Mouse (Mus musculus): Measurements from ENCODE around the gene Gm4303.
A peak's percentile ranks its signal among the peaks of the same experiment; 100 is the strongest.
"Not testable (repeated sequence)": the region's sequence is repeated elsewhere in the genome, so short reads cannot be mapped to it uniquely, and the experiment has no call there.

The Gm4303 gene

GRCm38 (mm10) chr10:100345672-100346071, at the start of gene Gm4303:
Gene Gm4303 (plus strand): TSS chr10:100345972.
- DNase-seq (ENCODE audit: low spot score in 2 of 2) = not testable (repeated sequence)

- DNase-seq (ENCODE audit: low spot score in 2 of 2) = no peak
Observed at GRCm38 (mm10) chr10:100296105-100296504, 49.7 kb upstream of the Gm4303 start.

- DNase-seq (ENCODE audit: low spot score in 2 of 2) = not testable (repeated sequence)
Observed at GRCm38 (mm10) chr10:100300106-100300505, 45.7 kb upstream of the Gm4303 start.

GRCm38 (mm10) chr10:100335376-100335775, 10.4 kb upstream of the Gm4303 start, which contains the start of gene Gm4301:
Gene Gm4301 (plus strand): TSS chr10:100335676.
- DNase-seq (ENCODE audit: low spot score in 2 of 2) = not testable (repeated sequence)

- not testable (repeated sequence) for DNase-seq (ENCODE audit: low spot score in 2 of 2)
Observed at GRCm38 (mm10) chr10:100340536-100340935, 5.2 kb upstream of the Gm4303 start, which contains the start of gene Gm4302. Gene Gm4302 (plus strand): TSS chr10:100340836.

GRCm38 (mm10) chr10:100350793-100351192, 5.0 kb downstream of the Gm4303 start, which contains the start of gene Gm4305:
Gene Gm4305 (plus strand): TSS chr10:100351093.
- DNase-seq (ENCODE audit: low spot score in 2 of 2) = not testable (repeated sequence)

GRCm38 (mm10) chr10:100356841-100357240, 11.1 kb downstream of the Gm4303 start:
- peak; percentile 17 for DNase-seq (ENCODE audit: low spot score in 2 of 2)

GRCm38 (mm10) chr10:100361038-100361437, 15.3 kb downstream of the Gm4303 start, which contains the start of gene Gm4307:
Gene Gm4307 (plus strand): TSS chr10:100361338.
- not testable (repeated sequence) for DNase-seq (ENCODE audit: low spot score in 2 of 2)

- not testable (repeated sequence) for DNase-seq (ENCODE audit: low spot score in 2 of 2)
Observed at GRCm38 (mm10) chr10:100382460-100382859, 36.7 kb downstream of the Gm4303 start, which contains the start of gene Gm4312. Gene Gm4312 (minus strand): TSS chr10:100382560.

Measured in right cerebral cortex, postnatal 10 days (tissue).